ENCODE assay signal across 8 mouse cellular contexts in the genomic region with DNA sequence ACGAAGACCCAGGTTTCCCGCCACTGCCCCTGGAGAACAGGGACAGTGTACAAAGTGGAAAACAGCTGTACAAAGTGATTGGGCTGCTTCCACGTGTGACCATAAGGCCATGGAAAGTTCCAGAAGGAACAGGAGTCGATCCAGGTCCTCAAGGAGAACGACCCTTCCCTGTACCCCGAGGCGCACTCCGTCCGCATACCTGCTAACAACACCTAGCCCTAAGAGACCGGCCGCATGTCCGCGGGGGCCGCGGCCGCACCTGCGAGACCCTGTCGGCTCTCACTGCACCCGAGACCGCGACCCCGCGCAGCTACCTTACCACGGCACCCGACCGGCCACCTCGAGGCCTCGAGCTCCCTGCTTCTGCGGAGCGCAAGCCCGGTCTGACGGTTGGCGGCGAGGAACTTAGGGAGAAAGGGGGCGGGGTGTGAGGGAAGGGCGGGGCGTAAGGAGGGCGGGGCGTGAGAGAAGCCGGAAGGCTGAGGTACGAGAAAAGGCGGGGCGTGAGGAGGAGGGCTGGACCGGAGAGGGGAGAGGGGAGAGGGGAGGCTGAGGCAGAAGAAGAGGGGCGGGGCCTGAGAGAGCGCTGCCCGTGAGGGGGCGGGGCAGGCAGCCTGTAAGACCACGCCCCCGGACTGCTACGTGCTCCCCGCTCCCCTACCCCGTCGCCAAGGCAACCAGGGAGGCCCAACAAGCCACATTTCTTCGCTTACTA. TPM values are rescaled to one million over a fixed set of nuclear protein-coding genes. Genes with fewer than 3 reads are reported as not detected.
DNase-seq lines count a peak whose midpoint lies in the region; ATAC-seq lines count a peak whose summit lies in the region.

Gene Ccdc158 (minus strand): TSS at position 413 of the 715 bp plus-strand sequence.

- WGBS in limb, embryonic 12.5 days: 14% methylated on average over 46 of the region's 55 CpGs
- 12% methylated on average over 53 of the region's 55 CpGs for WGBS in midbrain, embryonic 13.5 days

- peak within 1 kb of the TSS; percentile 72 for H3K4me2 ChIP-seq in limb, embryonic 12.5 days
- H3K4me2 ChIP-seq in midbrain, embryonic 13.5 days (replicated peaks): peak within 1 kb of the TSS; percentile 75

- peak within 1 kb of the TSS; percentile 44 for H3K4me3 ChIP-seq in limb, embryonic 12.5 days (replicated peaks)
- peak within 1 kb of the TSS; percentile 50 for H3K4me3 ChIP-seq in midbrain, embryonic 13.5 days (replicated peaks)

- H3K27me3 ChIP-seq in limb, embryonic 12.5 days: no peaks in the 10 kb centered on the region
- peaks cover 7% of the 10 kb centered on the region; the same call in 1 of the 2 replicates for H3K27me3 ChIP-seq in midbrain, embryonic 13.5 days

- peak within 1 kb of the TSS; percentile 42; the same call in 1 of the 2 replicates for H3K9ac ChIP-seq in limb, embryonic 12.5 days (replicated peaks)
- peak within 1 kb of the TSS; percentile 52 for H3K9ac ChIP-seq in midbrain, embryonic 13.5 days (replicated peaks)

- no peaks in the 10 kb centered on the region for H3K36me3 ChIP-seq in limb, embryonic 12.5 days
- no peaks in the 10 kb centered on the region for H3K36me3 ChIP-seq in midbrain, embryonic 13.5 days

- peak; percentile 86 for ATAC-seq in limb, embryonic 12.5 days (ENCODE audit: insufficient number of reproducible peaks, insufficient read depth, low FRiP score, low TSS enrichment, low read depth)
- peak; percentile 93 for ATAC-seq in midbrain, embryonic 13.5 days

- DNase-seq in adrenal gland, adult 2 months: peak; percentile 80
- peak; percentile 93 for DNase-seq in embryo, embryonic 9.5 days (ENCODE audit: extremely low spot score)
- DNase-seq in heart, adult 18-20 months: peak; percentile 41 to 45
- DNase-seq in kidney, adult 11 months: peak; percentile 77
- peak; percentile 29 for DNase-seq in skeletal muscle tissue, adult 2 months (ENCODE audit: low read depth, low spot score)
- DNase-seq in urinary bladder, postnatal 4 days (ENCODE audit: low spot score in 2 of 2): peak; percentile 72 to 84

- H3K27ac ChIP-seq in limb, embryonic 12.5 days: no peak within 1 kb of the TSS
- no peak within 1 kb of the TSS for H3K27ac ChIP-seq in midbrain, embryonic 13.5 days

- peaks cover 3% of the 10 kb centered on the region; the same call in 1 of the 2 replicates for H3K4me1 ChIP-seq in limb, embryonic 12.5 days (replicated peaks)
- H3K4me1 ChIP-seq in midbrain, embryonic 13.5 days (replicated peaks): peaks cover 6% of the 10 kb centered on the region

- H3K9me3 ChIP-seq in limb, embryonic 12.5 days: 0 out of 2 replicates have a peak, but pooled peaks cover 4% of the 10 kb centered on the region
- H3K9me3 ChIP-seq in midbrain, embryonic 13.5 days: no peaks in the 10 kb centered on the region

RNA-seq across cellular contexts. Expression of gene Ccdc158, which starts in this region (rescaled TPM):
- total RNA-seq in adrenal gland, adult 2 months (2021): under 1 TPM; 0.26 to 0.31 TPM
- polyA plus RNA-seq in adrenal gland, adult 2 months (2012; rRNA removed): 0.04 and 0.11 TPM in 2 replicates
- not detected for total RNA-seq in heart, adult 18-20 months (2021)
- 0.90 and 1.5 TPM in 2 replicates for polyA plus RNA-seq in limb, embryonic 12.5 days (2016; fragmentation: Nextera tagmentation; extraction: Ambion mirVana)
- 0.37 and 0.63 TPM in 2 replicates for polyA plus RNA-seq in midbrain, embryonic 13.5 days (2015; fragmentation: Nextera tagmentation; extraction: Ambion mirVana)

Comparison
In these comparisons a context has a peak if more than half of its experiments do, and no peak if none do; other contexts are left out.
1. Peak in DNase-seq in adrenal gland, adult 2 months; RNA of the gene not detected or under 1 TPM.
2. Peak in DNase-seq in heart, adult 18-20 months; RNA of the gene not detected or under 1 TPM.
3. Peak in ATAC-seq, H3K4me3 ChIP-seq, H3K9ac ChIP-seq and H3K4me2 ChIP-seq in midbrain, embryonic 13.5 days; RNA of the gene not detected or under 1 TPM.
4. DNase-seq: peak in every context shown above with its lines; median percentile 93 in embryo, embryonic 9.5 days; 80 in adrenal gland, adult 2 months; 78 in urinary bladder, postnatal 4 days; 77 in kidney, adult 11 months; 43 in heart, adult 18-20 months; 29 in skeletal muscle tissue, adult 2 months.